Mouse (Mus musculus) monocyte, adult 2 months (primary cell): ENCODE data around the gene Gfpt1.
"Not testable (repeated sequence)": the region's sequence is repeated elsewhere in the genome, so short reads cannot be mapped to it uniquely, and the experiment has no call there.

ENCODE experiments used
- DNase-seq, 2 experiments: peaks; one replicate each; pipeline ENCODE4 v3.0.0; 2022; ENCODE audit warnings: low spot score in 2 of 2, low read depth in 1 of 2

Gene Gfpt1

GRCm38 (mm10) chr6:87042337-87043130, at the start of gene Gfpt1:
Gene Gfpt1, plus strand, starts transcription at chr6:87042846.
- peak; percentile 80 to 92 for DNase-seq

GRCm38 (mm10) chr6:86994254-86994653, 48.4 kb upstream of the Gfpt1 start:
- DNase-seq = no peak

- DNase-seq = no peak
These were observed 45.9 kb upstream of the Gfpt1 start for GRCm38 (mm10) chr6:86996629-86997307.

GRCm38 (mm10) chr6:86997360-86997759, 45.3 kb upstream of the Gfpt1 start:
- no peak for DNase-seq

DNA sequence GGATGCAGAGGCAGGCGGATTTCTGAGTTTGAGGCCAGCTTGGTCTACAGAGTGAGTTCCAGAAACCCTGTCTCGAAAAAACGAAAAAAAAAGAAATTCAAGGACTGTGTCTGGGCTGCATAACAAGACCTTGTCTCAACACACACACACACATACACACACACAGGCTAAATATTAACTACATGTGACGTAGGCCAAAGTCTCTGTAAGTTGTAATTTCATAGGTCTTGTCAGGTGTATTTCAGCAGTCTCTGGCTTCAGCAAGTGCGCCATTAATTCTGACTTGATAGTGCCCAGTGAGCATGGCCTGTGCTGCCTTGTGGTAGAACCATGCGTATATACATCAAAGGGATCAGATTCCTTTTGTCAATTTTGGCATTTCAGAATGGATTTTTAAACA, 40.7 kb upstream of the Gfpt1 start:
- no peak for DNase-seq

GRCm38 (mm10) chr6:87002521-87003055, 40.1 kb upstream of the Gfpt1 start:
- DNase-seq = peak; percentile 69 to 83

- DNase-seq = no peak
These were observed 38.5 kb upstream of the Gfpt1 start for GRCm38 (mm10) chr6:87004099-87004498.

GRCm38 (mm10) chr6:87005577-87005976, 37.1 kb upstream of the Gfpt1 start:
- DNase-seq = no peak

DNA sequence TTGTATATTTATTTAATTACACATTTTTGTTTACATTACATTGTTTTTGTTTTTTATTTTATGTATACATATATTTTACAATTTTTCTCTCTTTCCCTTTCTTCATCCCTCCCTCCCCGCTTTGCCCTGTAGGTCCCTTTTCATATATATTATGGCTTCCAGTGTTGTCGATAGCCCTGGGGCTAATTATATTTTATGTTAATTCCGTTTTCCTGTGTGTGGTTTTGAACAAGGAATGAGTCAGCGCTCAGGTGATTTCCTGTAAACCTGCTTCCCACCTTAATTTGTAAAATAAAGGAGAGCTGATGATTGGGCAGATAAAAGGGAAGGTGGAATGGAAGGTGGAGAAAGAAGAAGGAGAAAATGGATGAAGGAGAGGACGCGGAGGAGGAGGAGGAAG, 33.8 kb upstream of the Gfpt1 start, which contains the start of gene Nfu1:
TSS of gene Nfu1 (plus strand) at position 350 of the 400 bp plus-strand sequence.
- no peak for DNase-seq

DNA sequence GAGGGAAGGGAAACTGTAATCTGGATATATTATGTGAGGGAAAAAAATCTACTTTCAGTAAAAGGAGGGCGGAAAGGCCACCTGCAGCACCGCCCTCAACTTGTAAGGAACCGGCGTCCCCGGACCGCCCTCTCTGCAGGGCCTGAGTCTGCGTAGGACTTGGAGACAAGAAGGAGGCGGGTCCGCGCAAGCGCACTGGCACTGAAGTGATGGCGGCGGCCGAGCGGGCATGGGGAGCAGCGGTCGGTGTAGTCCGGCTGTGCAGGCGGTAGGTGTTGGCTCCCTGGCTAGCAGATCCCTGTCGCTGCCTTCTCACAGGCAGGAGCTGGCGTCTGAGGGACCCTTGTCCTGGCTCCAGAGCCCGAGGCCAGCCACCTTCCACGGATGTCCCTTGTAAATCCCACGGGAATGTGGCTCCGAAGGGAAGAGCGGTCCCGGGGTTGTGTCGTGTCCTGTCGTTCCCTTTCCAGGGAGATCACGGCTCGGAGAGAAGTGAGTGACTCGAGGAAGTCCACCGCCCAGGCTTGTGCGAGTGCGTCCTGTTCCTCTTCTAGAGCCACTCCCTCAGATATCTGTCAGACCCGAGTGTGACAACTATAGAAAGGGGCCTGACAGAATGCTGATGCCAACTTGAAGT, 32.8 kb upstream of the Gfpt1 start:
- peak; percentile 80 to 84 for DNase-seq

DNA sequence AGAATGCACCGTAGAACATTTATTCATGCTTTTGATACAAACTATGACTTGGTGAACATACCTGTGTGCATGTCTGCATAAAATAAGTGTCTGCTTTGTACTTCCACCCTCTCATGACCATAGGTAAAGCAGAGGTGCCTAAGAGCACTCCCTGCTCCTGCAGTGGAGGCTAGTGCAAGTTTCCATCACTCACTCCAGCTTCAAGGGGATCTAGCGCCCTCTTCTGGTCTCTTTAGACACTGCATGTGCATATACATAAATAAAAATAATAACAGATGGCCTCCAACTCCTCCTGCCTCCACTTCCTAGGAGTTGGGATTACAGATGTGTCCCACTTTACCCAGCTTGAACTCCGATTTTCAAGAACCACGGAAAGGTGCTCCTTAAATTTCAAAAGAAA, 25.7 kb upstream of the Gfpt1 start:
- DNase-seq = peak; percentile 12 to 21

DNA sequence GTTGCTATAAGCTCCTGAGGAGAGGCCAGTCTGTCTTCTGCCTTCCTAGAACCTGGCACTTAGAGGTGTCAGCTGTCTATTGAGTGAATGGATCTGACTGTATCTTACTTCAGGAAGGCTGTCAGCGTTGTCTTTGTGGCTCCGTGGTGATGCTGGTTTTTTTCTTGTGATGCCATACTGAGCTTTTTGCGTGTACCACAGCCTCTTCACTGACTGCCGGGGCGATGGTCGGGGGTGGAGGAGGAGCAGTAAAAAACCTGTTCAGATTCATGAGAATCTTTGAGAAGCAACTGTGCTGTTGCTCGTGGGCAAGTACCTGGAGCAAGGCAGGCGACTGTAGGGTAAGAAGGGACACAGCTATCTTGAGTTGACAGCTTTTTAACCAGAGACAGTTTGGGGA, 23.8 kb upstream of the Gfpt1 start:
- DNase-seq = no peak

- no peak for DNase-seq
These were observed 20.9 kb upstream of the Gfpt1 start for GRCm38 (mm10) chr6:87021791-87022190.

DNA sequence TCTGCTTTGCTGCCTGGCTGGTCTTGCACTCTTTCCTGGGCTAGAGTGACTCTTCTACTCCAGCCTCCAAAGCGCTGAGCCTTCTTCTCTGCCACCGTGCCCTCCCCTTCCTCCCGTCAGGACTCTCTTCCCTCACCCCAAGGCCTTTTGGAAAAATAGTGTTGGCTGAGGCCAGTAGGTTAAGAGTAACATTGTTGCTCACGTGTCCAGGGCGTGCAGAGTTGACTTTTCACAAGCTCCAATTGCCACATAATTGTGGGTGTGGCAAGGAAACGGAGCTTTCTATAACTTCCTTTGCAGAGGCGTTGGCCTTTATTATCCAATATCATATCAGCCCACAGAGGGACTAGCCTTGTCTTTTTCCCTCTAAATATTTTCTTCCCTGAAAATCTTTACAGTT, 15.7 kb upstream of the Gfpt1 start:
- DNase-seq = peak; percentile 40 to 50

- no peak for DNase-seq
These were observed 13.8 kb upstream of the Gfpt1 start for GRCm38 (mm10) chr6:87028881-87029280.

GRCm38 (mm10) chr6:87031310-87031709, 11.3 kb upstream of the Gfpt1 start:
- DNase-seq = not testable (repeated sequence)

- DNase-seq = no peak
These were observed 10.2 kb upstream of the Gfpt1 start for GRCm38 (mm10) chr6:87032401-87032800.

DNA sequence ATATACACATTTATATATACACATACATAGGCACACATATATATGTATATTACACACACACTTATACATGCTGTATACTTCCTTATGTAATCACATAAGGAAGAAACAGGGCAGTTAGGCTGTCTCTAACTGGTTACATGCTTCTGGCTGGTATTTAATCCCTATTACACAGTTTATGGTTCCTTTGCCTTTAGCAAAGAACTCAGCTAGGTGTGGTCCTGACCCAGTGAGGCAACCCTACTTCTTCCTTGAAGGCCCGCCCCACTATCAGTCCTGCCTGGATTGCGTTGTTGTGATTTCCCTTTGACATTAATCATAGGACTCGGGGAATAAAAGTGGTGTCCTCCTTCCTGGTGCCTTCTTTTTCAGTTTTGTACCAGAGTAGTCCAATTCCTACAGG, 8.3 kb upstream of the Gfpt1 start:
- no peak for DNase-seq

DNA sequence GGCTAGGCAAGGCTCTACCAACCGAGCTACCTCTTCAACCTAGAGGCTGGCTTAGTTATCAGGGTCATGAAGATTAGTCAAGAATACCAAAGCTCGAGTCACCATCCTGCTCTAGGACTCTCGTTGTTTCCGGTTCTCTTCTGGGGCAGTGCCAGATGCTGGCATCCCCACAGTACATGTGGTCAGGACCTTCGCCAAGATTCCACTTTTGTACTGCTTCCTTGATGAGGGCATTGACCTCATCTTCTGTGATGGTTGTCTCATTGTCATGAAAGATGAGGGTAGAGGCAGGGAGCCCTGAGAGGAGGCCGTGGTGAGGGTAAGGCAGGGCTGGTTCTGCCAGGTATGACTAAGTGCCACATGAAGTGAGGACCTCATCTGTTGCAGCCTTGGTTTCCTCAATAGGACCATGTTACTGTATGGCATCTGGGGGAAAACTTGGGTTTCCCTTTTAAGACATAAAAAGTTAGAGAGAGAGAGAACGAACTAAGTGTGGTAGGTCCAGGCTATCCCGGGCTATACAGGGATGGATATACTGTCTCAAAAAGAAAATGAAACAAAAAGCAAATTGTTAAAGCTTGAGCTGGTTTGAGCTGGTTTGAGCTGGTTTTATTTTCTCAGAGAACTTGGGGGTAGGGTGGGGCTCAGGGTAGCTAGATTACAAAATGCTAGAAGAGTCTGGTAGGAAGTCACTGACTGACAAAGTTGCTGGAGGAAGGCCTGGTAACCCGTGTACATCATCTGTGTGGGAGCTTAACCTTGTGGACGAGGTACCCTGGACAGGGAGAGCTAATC, 4.6 kb upstream of the Gfpt1 start:
- DNase-seq = no peak

DNA sequence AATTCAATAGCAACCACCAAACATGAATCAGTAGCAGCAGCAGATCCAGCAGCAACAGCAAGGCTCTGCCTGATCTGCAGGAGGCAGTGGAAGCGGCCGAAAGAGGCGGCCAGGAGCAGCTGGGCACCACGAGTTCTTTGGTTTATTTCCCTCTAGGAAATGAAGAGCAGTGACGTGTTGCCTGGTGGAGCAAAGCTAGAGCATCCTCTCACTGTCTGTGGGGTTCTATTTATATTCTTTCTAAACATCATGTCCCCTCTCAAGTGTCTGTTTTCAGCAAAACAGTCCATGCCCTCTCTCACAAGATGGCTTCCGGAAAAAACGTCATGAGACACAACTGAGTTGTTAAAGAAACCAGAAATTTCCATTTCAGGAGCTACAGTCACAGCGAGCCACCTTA, 3.5 kb upstream of the Gfpt1 start:
- DNase-seq = no peak

DNA sequence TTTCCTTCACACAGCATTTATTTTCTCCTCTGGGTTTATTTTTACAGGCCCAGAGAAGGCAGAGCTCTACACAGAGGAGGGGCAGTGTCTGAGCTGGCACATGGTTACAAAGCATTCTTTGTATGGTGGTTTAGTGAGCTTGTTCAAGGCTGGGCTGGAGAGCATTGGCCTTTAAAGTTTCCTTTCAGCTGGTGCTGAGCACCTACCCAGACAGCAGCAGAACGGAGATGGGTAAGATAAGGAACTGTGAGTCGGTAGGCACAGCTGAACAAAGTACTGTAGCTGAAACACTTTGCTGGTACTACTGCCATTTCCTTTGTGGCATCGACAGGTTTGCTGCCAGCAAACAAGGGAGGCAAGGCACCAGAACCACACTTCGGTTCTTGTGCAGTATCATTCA, 1.7 kb upstream of the Gfpt1 start:
- no peak for DNase-seq
